Mouse (Mus musculus): Measurements from ENCODE around the gene Fcho1.
"Not testable (repeated sequence)": the region's sequence is repeated elsewhere in the genome, so short reads cannot be mapped to it uniquely, and the experiment has no call there.

Gene Fcho1

DNA sequence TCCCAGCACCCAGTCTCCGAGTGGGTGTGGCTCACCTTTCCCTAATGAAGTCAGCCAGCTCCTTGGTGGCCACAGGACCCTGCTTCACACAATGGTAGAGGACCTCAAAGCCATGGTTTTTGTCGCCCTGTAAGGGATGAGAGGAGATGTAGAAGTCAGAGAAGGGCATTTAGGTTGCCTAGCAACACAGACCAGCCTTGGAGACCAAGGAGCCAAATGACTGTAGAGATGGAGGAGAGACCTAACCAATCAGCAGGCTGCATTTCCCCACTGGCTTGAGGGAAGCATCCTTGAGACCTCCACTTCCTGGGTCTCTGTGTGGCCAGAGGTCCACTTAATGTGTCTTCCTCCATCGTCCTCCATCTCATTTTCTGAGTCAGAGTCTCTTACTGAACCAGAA lies 7.3 kb downstream of the Fcho1 start:
- ATAC-seq (ENCODE audit: low TSS enrichment) = no peak

DNA sequence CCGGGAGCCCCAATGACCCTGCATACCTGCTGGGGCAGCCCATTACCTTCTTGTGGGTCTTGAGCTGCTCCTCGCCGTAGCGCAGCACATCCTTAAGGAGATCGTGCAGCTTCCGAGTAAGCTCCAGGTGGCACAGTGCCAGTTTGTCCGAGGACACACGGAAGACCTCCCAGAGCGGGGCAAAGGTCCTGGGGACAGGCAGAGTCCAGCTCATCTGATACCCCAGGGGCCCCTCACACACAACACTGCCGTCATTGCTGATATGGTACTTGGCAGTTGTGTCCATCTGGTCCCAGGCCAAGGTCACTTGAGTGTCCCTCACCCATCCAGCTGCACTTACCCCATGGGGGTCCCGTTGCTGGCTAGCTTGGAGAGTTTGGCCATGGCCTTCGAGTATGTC lies 8.4 kb downstream of the Fcho1 start:
- ATAC-seq (ENCODE audit: low TSS enrichment) = no peak

DNA sequence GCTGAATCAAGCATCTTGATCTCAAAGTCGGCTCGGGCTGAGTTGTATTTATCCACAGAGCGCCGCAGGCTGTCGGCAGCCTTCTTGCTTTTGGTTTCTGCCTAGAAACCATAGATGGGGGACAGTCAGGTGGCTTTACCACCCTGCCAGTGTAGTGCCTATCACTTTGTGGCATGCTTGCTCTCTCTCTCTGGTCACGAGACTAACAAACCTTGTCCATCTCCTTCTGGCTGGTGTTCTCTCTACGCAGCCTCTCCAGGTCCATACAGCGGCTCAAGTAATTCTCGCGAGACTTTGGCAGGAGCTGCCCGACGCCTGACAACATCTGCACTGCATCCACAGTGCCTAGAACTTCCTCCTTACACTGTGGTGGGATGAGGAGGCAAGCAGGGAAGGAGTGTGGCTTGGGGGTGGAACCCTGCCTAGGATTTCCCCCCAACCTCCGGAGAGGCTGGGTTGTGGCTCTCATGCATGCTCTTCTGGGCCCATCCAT lies 8.9 kb downstream of the Fcho1 start:
- no peak for ATAC-seq (ENCODE audit: low TSS enrichment)

DNA sequence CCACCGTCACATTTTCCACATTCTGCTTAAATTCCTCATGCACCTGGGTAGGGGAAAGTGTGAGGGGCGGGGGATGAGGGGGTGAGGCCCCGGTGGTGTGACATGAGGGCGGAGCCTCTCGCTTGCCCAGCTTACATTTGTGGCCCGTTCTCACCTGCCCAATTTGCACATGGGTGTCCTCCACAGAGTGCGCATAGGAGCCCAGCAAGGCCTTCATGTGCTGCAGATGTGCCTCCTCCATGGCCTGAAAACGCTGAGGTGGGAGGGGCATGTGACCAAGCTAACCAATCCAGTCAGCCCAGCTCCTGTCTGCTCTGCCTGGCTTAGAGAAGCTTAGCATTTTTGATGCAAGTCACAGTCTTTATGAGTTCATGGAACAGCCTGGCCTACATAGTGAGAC lies 10.0 kb downstream of the Fcho1 start:
- peak; percentile 44 for ATAC-seq (ENCODE audit: low TSS enrichment)

DNA sequence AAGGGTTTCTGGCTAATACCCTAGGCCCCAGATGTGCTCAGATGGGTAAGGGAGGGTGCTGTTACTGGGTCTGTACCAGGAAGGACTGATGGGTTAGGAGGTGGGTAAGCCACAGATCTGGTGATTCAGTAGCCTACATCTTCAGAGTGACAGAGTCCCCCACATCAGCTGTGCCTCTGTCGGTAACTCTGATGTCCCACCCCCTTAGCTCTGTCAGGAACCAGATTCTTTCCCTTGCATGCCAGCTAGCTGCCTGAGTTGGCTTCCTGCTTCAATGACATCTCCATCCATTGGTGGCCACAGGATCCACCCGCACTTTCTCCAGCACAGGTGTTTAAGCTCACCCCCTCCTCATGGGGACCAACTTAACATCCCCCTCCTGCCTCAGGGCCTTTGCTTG lies 13.9 kb downstream of the Fcho1 start:
- peak; percentile 44 for ATAC-seq (ENCODE audit: low TSS enrichment)

DNA sequence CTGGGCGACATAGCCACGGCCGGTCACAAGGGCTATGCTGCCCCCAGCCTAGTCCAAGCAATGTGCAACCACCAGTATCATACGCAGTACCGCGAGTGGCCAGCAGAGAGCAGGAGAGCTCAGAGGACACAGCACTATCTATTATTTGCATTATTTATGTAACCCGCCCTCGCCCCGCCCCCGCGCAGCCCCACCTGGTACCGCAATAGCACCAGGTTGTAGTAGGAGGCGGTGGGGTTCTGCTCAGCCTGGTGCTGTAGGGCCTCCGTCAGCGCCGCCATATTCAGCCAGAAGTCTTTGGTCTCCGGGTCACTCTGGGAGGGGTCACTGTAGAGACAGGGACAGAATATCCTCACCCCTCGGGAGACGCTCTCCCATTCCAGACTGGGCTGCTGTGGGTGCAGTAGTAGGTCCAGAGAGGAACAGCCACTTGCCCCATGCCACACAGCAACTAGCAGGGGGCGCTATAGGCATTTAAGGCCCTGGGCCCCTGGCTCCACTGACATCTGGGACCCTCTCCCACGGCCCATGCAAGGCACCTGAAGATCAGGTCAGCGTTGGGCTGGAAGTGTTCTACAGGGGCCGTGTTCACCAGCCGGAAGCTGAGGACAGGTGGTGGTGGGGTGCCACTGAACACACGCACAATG lies 15.6 kb downstream of the Fcho1 start:
- peak; percentile 27 for ATAC-seq (ENCODE audit: low TSS enrichment)

DNA sequence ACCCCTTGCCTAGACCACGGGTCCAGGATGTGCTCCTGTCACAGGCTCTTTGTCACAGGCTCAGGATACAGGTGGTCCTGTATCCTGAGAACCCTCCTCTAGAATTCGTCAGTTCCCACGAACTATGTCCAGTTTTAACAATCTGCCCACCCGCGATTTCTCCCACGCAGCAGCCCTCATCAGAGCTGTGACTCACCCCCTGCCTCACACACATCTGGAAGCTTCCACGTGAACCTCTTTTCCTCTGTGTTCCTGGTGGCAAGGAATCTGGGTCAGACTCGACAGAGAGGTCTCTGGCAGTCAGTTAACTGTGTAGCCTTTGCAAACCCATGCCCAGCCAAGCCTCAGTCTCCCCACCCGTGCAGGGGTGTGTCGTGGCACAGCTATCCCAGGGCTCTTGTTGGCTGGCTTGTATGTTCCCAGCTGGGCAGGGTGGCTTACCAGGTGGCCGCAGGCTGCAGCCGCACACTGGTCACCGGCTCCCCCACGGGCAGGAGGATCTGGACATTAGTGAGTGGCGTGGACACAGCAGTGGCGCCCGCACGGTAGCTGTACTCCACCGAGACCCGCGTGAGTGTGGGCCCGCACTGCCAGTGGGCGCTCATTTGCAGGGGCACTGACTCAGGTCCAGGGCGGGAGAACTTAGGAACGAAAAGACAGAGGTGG lies 16.2 kb downstream of the Fcho1 start:
- ATAC-seq (ENCODE audit: low TSS enrichment) = peak; percentile 13

DNA sequence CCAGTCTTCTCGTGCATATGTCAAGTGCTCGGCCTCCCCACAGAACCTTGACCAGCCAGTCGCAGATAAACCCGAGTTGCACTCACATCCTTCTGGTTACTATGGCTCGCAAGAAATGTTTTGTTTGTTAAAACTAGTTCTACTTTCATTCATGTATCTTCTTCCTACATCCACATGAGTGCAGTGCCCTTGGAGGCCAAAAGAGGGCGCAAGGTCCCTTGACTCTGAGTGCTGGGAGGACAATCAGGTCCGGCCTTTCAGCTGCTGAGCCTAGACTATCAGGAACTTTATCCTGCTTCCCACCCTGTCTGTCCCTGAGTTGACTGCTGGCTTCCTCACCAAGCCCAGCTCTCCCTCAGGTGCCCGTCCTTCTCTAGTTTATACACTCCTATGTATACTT lies 17.6 kb downstream of the Fcho1 start:
- no peak for ATAC-seq (ENCODE audit: low TSS enrichment)

DNA sequence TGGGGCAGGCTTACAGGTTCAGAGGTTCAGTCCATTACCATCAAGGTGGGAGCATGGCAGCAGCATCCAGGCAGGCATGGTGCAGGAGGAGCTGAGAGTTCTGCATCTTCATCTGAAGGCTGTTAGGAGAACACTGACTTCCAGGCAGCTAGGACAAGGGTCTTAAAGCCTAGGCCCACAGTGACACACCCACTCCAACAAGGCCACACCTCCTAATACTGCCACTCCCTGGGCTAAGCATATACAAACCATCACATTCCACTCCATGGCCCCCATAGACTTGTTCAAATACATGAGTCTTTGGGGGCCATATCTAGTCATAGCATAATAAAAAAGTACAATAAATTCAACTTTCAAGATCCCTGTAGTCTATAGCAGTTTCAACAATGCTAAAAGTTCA lies 22.1 kb downstream of the Fcho1 start:
- not testable (repeated sequence) for ATAC-seq (ENCODE audit: low TSS enrichment)

DNA sequence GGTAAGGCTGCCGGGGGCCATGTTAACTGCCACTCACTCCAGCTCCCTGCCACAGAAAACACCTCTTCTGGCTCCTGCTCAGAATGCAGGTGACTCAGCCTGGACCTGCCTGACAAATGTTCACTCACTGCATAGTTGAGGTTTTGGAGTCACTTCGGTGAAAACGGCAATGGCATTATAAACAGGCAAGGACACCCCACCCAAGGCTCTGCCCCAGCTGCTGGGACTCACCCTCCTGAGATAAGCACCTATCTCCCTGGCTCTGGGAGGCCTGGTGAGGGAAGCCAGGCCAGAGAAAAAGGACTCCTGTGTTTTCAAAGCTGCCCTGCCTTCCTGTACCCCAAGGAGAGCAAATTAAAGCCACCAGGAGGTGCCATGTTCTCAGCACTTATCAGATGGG lies 22.6 kb downstream of the Fcho1 start:
- no peak for ATAC-seq (ENCODE audit: low TSS enrichment)

DNA sequence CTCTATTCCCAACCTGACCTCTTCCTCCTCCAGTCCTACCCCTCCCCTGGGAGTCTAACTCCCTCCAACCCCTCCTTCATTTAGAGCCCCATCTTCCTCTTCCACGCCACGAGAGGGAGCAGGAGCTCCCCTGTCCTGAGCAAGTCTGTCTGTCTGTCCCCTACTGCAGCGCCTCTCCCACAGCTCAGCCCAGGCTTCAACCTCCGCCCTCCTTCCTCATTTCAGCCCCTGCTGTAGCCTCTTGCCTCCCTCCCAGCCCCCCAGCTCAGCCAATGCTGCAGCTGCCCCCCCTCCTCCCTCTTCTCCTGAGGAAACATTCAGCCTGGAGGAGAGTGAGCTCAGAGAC lies 23.5 kb downstream of the Fcho1 start:
- ATAC-seq (ENCODE audit: low TSS enrichment) = no peak

DNA sequence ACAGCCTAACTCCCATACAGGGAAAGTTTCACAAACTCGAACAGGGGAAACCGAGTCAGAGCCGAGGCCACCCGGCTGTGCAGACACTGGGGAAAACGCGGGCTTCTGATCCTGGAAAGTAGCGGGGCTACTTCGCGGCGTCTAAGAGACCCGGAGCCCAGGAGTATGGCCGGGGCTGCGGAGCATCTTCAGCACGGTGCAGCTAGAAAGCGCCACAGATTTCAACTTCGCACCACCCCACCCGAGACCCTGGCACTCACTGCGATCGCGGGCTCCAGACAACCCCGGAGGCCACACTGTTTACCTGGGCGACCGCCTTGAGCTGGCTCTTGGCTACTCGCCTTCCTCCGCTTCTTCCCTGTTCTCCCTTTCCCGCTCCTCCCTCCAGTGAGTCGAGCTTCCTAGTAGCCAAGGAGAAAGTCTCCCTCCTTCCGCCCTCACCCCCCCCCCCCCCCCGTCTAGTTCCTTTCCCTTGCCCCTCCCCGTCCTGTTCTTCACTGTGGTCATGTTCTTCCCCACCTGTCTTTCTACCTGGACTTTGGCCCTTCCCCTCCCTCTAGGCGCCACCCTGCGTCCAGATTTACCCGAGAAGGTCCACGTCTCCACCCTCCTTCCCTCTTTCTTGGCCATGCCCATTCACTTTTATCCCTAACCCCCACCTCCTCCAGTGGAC lies 24.0 kb downstream of the Fcho1 start, which contains the start of gene B3gnt3:
Gene B3gnt3, minus strand, starts transcription at position 376 of the 673 bp plus-strand sequence.
- ATAC-seq (ENCODE audit: low TSS enrichment) = no peak

DNA sequence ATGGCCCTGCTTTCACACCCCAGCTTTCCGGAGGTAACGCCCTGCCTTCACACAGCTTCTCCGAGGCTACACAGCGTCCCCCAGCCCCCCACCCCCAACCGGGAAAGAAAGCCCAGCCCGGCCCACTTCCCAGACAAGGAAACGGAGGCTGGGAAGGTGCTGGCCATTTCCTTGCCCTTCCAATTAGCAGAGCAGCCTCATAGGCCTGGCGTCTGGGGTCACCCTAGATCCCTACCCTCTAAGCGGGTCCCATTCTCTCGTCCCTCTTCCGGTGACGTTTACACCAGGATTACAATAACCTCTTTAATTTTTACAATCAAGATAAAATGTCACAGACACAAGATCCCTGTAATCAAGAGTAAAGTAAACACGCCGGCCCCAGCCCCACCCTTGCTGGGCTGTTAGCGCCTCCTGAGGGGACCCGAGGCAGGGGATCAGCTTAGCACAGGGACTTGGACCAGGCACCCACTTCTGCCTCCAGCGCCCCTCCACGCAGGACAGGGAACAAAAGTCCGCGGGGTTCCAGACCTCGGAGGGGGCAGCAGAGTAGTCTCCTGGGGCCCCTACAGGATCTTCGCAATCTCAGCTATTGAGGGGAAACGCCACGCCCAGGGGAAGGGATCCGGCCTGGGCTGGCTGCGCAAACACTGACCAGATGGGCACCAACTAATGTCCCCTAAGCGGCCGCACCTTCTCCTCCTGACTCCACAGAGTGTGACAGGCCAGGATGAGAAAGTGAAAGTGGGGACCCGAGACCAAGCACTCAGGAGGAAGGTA lies 24.8 kb downstream of the Fcho1 start:
- no peak for ATAC-seq (ENCODE audit: low TSS enrichment)

DNA sequence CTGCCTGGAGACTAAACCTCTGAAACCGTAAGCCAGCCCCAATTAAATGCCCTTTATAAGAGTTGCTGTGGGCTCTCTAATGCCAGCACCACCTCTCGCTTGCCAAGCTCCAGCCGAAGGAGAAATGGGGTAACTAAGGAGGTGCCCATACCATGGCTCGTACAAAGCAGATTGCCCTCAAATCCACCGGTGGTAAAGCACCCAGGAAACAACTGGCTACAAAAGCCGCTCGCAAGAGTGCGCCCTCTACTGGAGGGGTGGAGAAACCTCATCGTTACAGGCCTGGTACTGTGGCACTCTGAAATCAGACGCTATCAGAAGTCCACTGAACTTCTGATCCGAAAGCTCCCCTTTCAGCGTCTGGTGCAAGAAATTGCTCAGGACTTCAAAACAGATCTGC lies 30.1 kb downstream of the Fcho1 start:
- ATAC-seq (ENCODE audit: low TSS enrichment) = not testable (repeated sequence)

DNA sequence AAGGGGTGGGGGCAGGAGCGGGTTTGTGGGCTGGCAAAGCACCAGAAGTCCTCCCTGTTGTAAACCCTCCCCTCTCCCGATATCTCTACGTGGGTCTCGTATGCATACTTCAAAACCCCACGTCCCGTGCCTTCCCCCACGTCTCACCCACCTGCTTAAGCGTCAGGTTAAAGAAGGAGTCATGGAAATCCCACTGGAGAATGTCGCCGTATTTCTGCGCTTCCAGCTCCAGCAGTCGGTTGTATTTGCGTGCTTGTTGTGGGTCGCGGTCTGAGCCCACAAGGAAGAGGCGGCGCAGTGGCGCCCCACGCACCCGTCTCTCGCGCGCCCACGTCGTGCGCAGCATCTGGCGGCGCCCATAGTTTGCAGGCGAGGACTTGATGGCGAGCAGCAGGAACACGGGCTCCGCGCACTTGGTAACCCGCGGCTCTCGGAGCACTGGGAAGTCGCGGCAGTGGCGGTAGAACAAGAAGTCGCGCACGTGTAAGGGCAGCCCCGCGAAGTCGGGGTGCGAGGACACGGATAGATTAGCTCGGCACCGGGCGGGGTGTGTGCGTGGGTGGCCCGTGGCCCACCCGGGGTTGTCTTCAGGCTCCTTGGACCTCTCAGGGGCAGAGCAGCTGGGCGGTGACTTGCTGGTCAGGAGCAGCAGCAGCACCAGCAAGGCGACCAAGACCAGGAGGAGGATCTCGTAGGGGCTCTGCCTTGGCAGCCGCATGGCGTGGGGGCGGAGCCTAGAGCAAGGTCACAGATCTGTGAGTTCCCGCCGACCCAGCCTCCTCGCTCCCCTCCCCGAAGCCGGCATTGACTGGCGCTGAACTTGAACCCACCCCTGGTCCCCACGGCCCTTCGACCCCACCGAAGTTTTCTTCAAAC lies 32.1 kb downstream of the Fcho1 start:
- peak; percentile 27; the same call in 1 of the 2 replicates for ATAC-seq (ENCODE audit: low TSS enrichment)

DNA sequence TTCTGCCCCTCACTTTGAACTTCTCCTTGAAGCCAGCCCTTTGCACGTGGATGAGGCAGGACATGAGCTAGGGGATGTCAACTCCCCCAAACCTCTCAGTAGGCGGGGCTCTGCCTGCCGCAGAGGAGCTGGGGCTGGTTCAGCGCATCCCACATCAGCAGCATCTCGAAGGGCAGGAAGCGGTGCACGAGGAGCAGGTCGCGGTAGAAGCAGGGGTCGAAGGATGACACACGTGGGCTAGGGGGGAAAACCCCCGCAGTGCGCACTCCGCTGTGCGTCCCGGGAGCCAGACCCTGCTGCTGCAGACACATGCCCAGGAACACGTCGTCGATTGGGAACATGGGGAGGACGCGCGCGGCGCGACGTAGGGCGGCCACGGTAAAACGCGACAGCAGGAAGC lies 33.0 kb downstream of the Fcho1 start:
- no peak for ATAC-seq (ENCODE audit: low TSS enrichment)

DNA sequence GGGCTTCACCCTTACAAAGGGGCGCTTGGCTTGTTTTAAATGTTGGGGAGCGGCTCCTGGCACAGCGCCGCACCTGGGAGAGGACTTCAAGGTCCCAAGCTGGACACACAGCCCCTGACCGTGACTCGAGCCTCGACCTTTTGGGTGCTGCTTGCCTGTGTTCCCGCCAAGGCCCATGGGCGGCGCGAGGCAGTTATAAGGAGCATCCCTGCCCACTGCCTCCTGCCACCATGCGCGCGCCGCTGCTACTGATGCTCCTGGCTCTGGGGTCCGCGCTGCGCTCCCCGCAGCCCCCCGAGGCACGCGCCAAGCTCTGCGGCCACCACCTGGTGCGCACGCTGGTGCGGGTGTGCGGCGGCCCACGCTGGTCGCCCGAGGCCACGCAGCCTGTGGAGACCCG lies 36.5 kb downstream of the Fcho1 start, which contains the start of gene Insl3:
Gene Insl3, plus strand, starts transcription at position 187 of the 400 bp plus-strand sequence.
- no peak for ATAC-seq (ENCODE audit: low TSS enrichment)

DNA sequence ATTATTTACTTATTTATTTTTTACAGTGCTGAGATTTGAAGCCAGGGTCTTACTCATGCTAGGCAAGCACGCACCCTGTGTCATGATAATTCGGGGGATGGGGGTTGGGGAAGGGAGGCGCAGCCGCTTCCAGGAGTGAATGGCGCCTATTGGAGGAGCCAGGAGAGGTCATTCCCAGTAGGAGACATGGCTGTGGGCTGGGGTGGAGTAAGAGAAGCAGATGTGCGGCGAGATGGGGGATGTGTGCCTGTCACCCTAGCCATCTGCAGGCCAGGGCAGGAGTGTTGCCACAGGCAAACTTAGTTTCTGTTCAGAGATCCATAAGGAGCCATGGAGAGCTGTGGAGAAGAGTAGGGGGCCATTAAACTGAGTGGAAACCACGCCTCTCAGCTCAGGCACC lies 37.9 kb downstream of the Fcho1 start:
- no peak for ATAC-seq (ENCODE audit: low TSS enrichment)

DNA sequence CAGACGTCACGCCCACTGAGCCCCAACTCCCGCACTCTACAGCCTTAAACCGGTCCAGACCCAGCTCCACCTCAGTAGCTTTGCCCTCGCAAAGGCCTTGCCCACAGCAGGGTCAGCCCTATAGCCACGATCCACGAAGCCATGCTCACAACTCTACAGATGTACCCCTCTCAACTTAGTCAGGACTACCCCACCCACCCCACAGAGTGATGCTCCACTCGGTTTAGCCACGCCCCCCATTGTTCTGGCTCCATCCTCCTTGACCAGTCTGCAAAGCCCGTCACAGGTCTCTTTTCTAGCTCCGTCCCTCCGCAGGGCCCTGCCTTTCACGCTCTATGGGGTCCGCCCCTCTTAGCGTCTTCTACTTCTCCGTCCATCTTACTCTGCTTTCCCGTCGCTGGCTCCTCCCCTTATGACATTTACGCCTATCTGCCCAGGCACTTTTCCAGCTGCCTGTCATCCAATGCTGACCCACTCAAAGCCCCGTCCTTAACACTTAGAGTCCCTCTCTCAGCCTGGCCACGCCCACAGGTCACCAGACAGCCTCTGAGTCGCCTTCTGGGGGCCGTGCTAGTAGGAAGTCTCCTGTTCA lies 39.3 kb downstream of the Fcho1 start:
- 0 out of 2 replicates have a peak, but pooled peaks have one; percentile 9 for ATAC-seq (ENCODE audit: low TSS enrichment)

DNA sequence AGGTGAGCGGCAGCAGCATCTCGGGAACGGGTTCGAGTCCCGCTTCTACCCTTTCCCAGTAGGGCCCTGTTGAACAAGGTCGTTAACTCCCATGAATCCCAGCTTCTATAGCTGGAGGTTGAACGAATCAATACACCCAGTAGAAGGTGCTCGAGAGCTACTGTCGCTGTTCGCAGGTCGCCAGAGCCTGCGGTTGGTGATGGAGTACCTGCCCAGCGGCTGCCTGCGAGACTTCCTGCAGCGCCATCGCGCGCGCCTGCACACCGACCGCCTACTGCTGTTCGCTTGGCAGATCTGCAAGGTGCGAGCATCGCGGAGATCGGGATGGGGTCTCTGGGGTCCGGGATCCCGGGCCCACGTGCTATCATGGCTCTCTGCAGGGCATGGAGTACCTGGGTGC lies 39.9 kb downstream of the Fcho1 start:
- peak; percentile 22; the same call in 1 of the 2 replicates for ATAC-seq (ENCODE audit: low TSS enrichment)

DNA sequence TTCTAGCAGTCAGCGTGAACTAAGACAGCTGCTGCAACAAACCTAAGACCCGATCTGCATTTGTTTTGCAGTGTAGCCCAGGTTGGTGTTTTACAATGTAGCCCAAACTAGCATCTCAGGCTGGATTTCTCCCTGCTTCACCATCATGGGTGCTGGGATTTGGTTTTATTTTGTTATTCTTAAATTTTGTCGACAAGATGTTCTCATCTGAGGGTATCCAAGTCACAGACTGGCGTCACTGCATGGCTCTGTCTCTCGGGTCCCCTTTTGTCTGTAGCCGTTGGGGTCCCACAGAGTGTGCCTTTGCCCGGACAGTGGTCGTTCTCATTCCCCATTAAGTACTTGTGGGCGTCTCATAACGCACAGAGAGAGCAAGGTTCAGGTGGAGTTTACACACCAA lies 40.8 kb downstream of the Fcho1 start:
- ATAC-seq (ENCODE audit: low TSS enrichment) = no peak
